Mouse (Mus musculus) liver, embryonic 13.5 days (tissue): ENCODE measurements around the gene Atg13. TPM values are rescaled to one million over a fixed set of nuclear protein-coding genes. Genes with fewer than 3 reads are reported as not detected.

Source experiments
- ATAC-seq: fragments of 200-750 bp; cut with Nextera tagmentation; 2 replicates; pipeline ENCODE4 v1.8.0; 2017; ENCODE audit warnings: low read depth, mild to moderate bottlenecking, moderate number of reproducible peaks, moderate library complexity
- DNase-seq: peaks from one replicate; pipeline ENCODE4 v3.0.0; 2022
- H3K27ac ChIP-seq: fragments of 300-500 bp; sonication (generic); 2 replicates; pipeline ENCODE4 v1.5.1; 2015; ENCODE audit warnings: moderate library complexity, mild to moderate bottlenecking, inconsistent platforms
- H3K27me3 ChIP-seq: fragments of 300-500 bp; sonication (generic); 2 replicates; pipeline ENCODE4 v1.6.1; 2015; ENCODE audit warnings: mild to moderate bottlenecking, inconsistent platforms
- H3K36me3 ChIP-seq: fragments of 300-500 bp; sonication (generic); 2 replicates; pipeline ENCODE4 v1.6.1; 2015; ENCODE audit warnings: mild to moderate bottlenecking, inconsistent platforms
- H3K4me1 ChIP-seq: fragments of 300-500 bp; sonication (generic); replicated peaks from 2 replicates; pipeline ENCODE4 v1.6.1; 2015; ENCODE audit warnings: inconsistent platforms
- H3K4me2 ChIP-seq: fragments of 300-500 bp; sonication (generic); 2 replicates; pipeline ENCODE4 v1.6.1; 2015; ENCODE audit warnings: inconsistent platforms, mild to moderate bottlenecking, moderate library complexity
- H3K4me3 ChIP-seq: fragments of 300-500 bp; sonication (generic); replicated peaks from 2 replicates; pipeline ENCODE4 v1.5.1; 2015; ENCODE audit warnings: mild to moderate bottlenecking, inconsistent platforms
- H3K9ac ChIP-seq: fragments of 300-500 bp; sonication (generic); 2 replicates; pipeline ENCODE4 v1.6.1; 2015; ENCODE audit warnings: mild to moderate bottlenecking, inconsistent platforms
- H3K9me3 ChIP-seq: fragments of 300-500 bp; sonication (generic); replicated peaks from 2 replicates; pipeline ENCODE4 v1.6.1; 2016; ENCODE audit warnings: inconsistent platforms
- WGBS: fragments of 180-500 bp; shearing (Covaris S2); methylation state at CpG from one replicate; pipeline ENCODE4 v1.1.7; 2015; ENCODE audit not compliant: insufficient replicate concordance; 5-methylcytosine and 5-hydroxymethylcytosine counted together
- polyA plus RNA-seq: library from polyadenylated mRNA; unstranded; fragments of >200 nt; fragmentation: Nextera tagmentation; extraction: Ambion mirVana; gene quantifications from 2 replicates; pipeline ENCODE4 v1.2.1, GENCODE M21; 2015

Gene Atg13
- polyA plus RNA-seq, 1 experiment from 2014 or later: 10.6 TPM

DNA sequence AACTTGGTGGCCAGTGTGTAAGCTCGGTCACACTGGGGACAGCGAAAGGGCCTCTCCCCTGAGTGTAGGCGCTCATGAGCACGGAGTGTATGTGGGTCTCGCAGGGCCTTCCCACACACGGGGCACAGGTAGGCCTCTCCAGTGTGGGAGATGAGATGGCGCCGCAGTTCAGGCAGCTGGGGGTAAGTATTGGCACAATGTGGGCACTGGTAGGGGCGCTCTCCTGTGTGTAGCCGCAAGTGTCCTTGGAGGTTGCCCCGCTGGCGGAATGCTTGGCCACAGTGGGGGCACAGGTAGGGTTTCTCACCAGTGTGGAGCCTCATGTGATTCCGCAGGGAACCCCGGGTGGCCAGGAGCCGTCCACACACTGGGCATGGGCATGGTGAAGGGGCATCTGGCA, 65.0 kb downstream of the Atg13 start:
- 91% methylated on average over 15 of the region's 15 CpGs for WGBS

DNA sequence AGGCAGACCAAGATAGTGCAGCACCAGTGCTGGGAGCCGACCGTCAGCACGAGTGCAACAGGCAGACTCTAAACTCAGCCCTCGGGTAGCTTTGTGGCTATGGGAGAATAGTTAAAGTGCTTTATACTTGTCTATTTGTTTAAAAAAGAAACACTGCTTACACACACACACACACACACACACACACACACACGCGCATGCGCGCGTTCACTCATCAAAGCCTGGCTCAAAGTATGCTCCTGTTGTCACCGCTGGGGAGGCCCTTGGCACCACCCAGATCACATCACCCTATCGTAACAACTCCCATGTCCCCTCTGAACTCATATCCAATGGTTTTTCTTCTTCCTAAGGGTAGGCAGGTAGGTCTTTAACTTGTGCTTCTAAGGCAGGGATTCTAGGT, 66.4 kb downstream of the Atg13 start:
- ATAC-seq (no peak), DNase-seq (no peak)
- H3K4me3 ChIP-seq: no peak overlapping the region
- H3K9me3 ChIP-seq: no peaks in the 10 kb centered on the region
- H3K27me3 ChIP-seq: no peaks in the 10 kb centered on the region
- H3K4me2 ChIP-seq: no peak overlapping the region
- H3K4me1 ChIP-seq: peaks cover 58% of the 10 kb centered on the region
- WGBS: 91% methylated on average over 11 of the region's 11 CpGs
- no peak overlapping the region for H3K9ac ChIP-seq
- peaks cover 54% of the 10 kb centered on the region for H3K36me3 ChIP-seq
- peak overlapping the region; percentile 82 for H3K27ac ChIP-seq

More for the DNA sequence above, 65.0 kb downstream of the Atg13 start:
- Histone ChIP-seq H3K9me3 (no peaks in the 10 kb centered on the region), H3K4me3 (no peak overlapping the region), H3K36me3 (peaks cover 54% of the 10 kb centered on the region), H3K4me2 (no peak overlapping the region), H3K4me1 (peaks cover 55% of the 10 kb centered on the region), H3K27me3 (no peaks in the 10 kb centered on the region), H3K9ac (no peak overlapping the region), H3K27ac (no peak overlapping the region)
- no peak for DNase-seq
- ATAC-seq: no peak

DNA sequence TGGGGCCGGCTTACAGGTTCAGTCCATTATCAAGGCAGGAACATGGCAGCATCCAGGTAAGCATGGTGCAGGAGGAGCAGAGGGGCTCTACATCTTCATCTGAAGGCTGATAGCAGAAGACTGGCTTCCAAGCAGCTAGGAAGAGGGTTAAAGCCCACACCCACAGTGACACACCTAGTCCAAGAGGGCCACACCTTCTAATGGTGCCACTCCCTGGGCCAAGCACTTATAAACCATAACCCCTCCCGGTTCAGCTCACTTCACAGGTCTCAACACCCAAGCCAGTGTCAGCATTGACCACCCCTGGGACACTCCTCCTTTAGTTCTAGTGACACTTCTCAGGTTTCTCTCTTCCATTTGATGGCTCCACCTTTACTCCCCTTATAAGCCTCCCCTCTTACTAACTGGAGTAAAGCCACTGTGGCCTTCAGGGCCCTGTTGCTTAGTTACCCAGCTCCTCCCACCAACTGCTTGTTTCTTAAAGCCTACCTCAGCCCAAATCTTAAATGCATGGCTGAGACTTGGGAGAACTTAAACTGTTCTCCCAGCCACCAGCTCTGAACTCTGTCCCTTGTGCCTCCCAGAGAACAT, 67.5 kb downstream of the Atg13 start:
- ATAC-seq (peak; percentile 86), DNase-seq (peak; percentile 52)
- Histone ChIP-seq H3K9ac (peak overlapping the region; percentile 51), H3K4me3 (no peak overlapping the region), H3K9me3 (no peaks in the 10 kb centered on the region), H3K4me1 (peaks cover 51% of the 10 kb centered on the region), H3K36me3 (peaks cover 49% of the 10 kb centered on the region), H3K27me3 (no peaks in the 10 kb centered on the region), H3K4me2 (peak overlapping the region; percentile 49), H3K27ac (peak overlapping the region; percentile 82)
- WGBS: 44% methylated on average over 2 of the region's 2 CpGs

DNA sequence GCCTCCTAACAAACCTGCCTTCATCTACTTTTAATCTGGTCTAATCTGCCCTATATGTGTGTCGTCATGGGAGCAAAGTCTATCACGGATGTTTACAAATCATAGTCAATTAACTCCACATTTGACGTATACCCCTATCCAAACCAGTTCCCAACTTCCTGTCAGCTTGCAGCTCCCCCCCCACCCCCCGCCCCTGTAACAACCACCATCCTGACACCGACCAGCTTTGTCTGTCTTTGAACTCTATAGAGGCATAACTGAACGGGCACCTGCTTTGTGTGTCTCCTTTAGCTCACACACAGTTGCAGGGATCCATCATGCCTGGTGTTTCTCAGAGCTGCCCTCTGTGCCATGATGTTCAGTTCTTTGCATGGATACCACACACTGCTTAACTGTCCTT, 71.4 kb downstream of the Atg13 start:
- H3K9ac ChIP-seq: no peak overlapping the region
- H3K27me3 ChIP-seq: no peaks in the 10 kb centered on the region
- 61% methylated on average over 6 of the region's 6 CpGs for WGBS
- no peaks in the 10 kb centered on the region for H3K9me3 ChIP-seq
- H3K4me3 ChIP-seq: no peak overlapping the region
- no peak overlapping the region for H3K4me2 ChIP-seq
- H3K27ac ChIP-seq: no peak overlapping the region
- H3K4me1 ChIP-seq: peaks cover 70% of the 10 kb centered on the region
- ATAC-seq: no peak
- peaks cover 9% of the 10 kb centered on the region for H3K36me3 ChIP-seq
- no peak for DNase-seq

DNA sequence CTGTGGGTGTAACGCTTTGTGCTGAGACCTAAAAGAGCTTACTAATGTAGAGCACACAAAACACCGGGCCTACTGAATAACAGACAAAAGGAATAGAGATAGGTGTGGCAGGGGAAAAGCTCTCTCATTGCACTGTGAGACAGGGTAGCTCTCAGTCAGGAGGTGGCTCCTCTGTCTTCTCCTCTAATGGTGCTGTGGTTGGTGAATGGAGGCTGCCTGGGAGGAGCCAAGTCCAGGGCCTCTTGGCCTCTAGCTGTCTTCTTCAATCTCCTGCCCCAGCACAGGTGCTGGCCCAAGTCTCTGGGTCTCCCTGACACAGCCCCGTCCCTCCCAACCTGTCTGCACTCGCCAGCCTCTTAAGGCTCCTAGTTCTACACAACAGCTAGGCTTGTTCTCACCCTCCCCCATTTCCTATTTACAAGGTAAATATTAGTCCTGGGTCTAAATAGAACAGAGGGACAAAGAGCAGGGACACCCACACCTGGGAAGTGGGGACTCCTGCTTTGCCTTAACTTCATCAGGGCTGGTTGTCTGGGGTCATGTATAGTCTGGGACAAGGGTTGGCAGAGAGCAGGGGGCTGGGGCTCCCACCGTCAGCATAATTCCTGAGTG, 73.5 kb downstream of the Atg13 start:
- peak; percentile 56 for ATAC-seq
- peak overlapping the region; percentile 10; the same call in 1 of the 2 replicates for H3K4me3 ChIP-seq
- no peaks in the 10 kb centered on the region for H3K27me3 ChIP-seq
- DNase-seq: no peak
- H3K9ac ChIP-seq: 0 out of 2 replicates have a peak overlapping the region, but pooled peaks have one; percentile 31
- H3K36me3 ChIP-seq: peaks cover 2% of the 10 kb centered on the region; the same call in 1 of the 2 replicates
- peak overlapping the region; percentile 43 for H3K4me2 ChIP-seq
- 56% methylated on average over 5 of the region's 5 CpGs for WGBS
- H3K4me1 ChIP-seq: peaks cover 66% of the 10 kb centered on the region
- peak overlapping the region; percentile 74 for H3K27ac ChIP-seq
- H3K9me3 ChIP-seq: no peaks in the 10 kb centered on the region

DNA sequence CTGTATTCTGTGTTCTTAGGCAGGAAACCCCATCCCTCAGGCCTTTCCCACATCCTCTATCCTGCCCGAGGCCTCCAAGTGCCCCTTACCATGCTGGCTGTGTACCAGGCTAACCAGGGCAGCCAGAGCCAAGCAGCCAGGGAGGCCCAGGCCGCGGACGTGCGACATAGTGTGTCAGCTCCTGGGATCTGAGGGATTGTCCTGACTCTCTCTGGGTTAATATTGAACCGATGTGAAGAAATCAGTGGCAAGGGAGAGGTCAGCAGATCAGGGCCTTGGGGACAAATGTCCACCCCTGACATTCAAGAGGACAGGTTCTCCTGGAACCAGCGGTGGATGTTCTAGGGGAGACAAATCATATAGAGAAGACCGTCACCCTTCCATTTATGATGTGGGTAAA, 74.1 kb downstream of the Atg13 start, which contains the start of gene F2:
Gene F2 (minus strand): TSS at position 186 of the 400 bp plus-strand sequence.
- peaks cover 2% of the 10 kb centered on the region; the same call in 1 of the 2 replicates for H3K36me3 ChIP-seq
- DNase-seq (no peak), ATAC-seq (peak; percentile 32)
- peaks cover 64% of the 10 kb centered on the region for H3K4me1 ChIP-seq
- H3K4me3 ChIP-seq: peak within 1 kb of the TSS; percentile 49
- peak within 1 kb of the TSS; percentile 74 for H3K27ac ChIP-seq
- H3K4me2 ChIP-seq: peak within 1 kb of the TSS; percentile 56
- H3K9ac ChIP-seq: peak within 1 kb of the TSS; percentile 67
- WGBS: 68% methylated on average over 8 of the region's 8 CpGs
- no peaks in the 10 kb centered on the region for H3K9me3 ChIP-seq
- H3K27me3 ChIP-seq: no peaks in the 10 kb centered on the region

DNA sequence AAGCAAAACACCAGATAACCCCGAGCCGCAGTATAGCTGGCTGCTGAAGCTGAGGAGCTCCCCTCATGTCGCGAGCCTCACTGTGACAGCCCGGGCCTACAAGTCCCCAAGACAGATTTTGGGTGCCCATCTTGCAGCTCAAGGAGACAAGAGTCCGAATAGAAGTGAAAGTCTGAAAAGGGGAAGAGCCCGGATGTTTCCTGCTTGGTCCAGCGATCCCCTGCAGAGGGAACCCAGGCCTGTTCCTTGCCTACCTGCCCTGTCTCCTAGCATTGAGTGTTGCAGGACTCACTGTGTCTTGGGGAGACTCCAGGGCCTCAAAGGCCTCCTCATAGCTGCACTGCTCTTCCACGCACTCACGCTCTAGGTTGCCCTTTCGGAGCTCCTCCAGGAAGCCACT, 74.9 kb downstream of the Atg13 start:
- Histone ChIP-seq H3K27me3 (no peaks in the 10 kb centered on the region), H3K4me3 (peak overlapping the region; percentile 49), H3K4me2 (peak overlapping the region; percentile 56), H3K36me3 (peaks cover 2% of the 10 kb centered on the region; the same call in 1 of the 2 replicates), H3K4me1 (peaks cover 61% of the 10 kb centered on the region), H3K9me3 (no peaks in the 10 kb centered on the region), H3K9ac (peak overlapping the region; percentile 67), H3K27ac (peak overlapping the region; percentile 74)
- WGBS: 64% methylated on average over 11 of the region's 11 CpGs
- no peak for ATAC-seq
- no peak for DNase-seq

DNA sequence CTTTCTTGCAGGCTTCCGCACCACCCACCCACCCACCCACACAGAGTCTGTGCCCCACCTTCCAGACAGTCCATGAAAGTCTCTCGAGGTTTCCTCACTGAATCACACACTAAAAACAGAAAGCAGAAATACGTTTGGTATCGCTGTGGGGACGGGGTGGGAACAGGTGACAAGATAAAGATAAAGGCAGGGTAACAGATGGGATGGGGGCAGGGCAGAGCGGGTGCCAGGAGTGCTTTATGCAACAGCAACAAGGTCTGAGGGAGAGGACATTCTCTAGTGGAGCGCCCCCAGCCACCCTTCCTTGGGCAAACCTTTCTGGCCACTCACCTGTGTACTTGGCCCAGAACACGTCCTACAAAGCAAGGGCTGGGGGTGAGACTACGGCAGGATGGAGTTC, 75.5 kb downstream of the Atg13 start:
- Histone ChIP-seq H3K9me3 (no peaks in the 10 kb centered on the region), H3K4me2 (peak overlapping the region; percentile 56), H3K27ac (peak overlapping the region; percentile 74), H3K27me3 (no peaks in the 10 kb centered on the region), H3K4me3 (peak overlapping the region; percentile 49), H3K36me3 (peaks cover 2% of the 10 kb centered on the region; the same call in 1 of the 2 replicates), H3K4me1 (peaks cover 55% of the 10 kb centered on the region), H3K9ac (peak overlapping the region; percentile 67)
- ATAC-seq (peak; percentile 70), DNase-seq (peak; percentile 66)
- 27% methylated on average over 9 of the region's 9 CpGs for WGBS

DNA sequence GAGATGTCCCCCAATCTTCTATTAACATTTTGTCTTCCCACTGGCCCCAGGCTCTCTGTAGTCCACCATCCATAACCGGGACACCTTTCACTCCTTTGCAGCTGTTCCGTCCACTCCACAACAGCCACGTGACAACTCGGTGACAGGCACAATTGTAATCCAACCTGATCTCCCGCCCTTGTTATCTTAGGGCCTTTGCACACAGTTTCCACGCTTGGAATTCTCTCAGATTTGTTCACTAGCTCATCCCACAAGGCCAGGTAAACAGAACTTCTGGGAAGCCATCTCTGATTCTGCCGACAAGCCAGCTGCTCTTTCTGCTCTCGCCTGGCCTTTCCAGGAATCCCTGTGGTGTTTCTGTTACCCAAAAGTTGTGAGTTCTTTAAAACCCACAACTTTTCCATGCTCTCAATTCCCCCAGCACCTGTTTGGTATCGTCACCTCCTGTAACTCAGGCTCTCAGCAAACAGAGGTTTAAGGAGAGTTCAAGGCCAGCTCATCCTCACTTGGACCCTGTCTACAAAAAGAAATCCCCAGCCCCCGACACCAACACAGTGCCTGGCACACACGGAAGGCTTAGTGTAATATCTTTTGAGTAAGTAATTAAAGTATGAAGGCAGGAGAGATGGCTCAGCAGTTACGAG, 76.9 kb downstream of the Atg13 start:
- 0 out of 2 replicates have a peak overlapping the region, but pooled peaks have one; percentile 1 for H3K27ac ChIP-seq
- H3K4me1 ChIP-seq: peaks cover 50% of the 10 kb centered on the region
- DNase-seq (no peak), ATAC-seq (no peak)
- H3K9me3 ChIP-seq: no peaks in the 10 kb centered on the region
- H3K4me2 ChIP-seq: peak overlapping the region; percentile 56
- peak overlapping the region; percentile 12; the same call in 1 of the 2 replicates for H3K4me3 ChIP-seq
- WGBS: 62% methylated on average over 12 of the region's 12 CpGs
- peaks cover 2% of the 10 kb centered on the region; the same call in 1 of the 2 replicates for H3K36me3 ChIP-seq
- H3K9ac ChIP-seq: no peak overlapping the region
- no peaks in the 10 kb centered on the region for H3K27me3 ChIP-seq

DNA sequence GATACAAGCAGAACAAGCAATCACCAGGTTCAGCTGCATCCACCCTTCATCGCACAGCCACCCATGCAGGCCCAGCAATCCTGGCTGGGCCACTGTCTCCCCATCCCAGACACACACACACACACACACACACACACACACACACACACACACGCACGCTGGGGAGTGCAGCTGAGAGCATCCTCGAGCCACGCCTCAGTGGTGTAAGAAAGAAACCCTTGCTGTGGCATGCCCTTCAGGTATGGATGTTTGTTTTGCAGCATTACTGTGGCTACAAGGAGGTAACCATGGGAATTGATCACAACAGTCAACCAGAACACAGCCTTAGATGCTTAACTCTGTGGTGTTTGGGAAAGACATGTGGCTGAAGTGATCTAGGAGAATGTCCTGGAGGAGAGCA, 78.1 kb downstream of the Atg13 start:
- ATAC-seq: no peak
- WGBS: 74% methylated on average over 5 of the region's 5 CpGs
- DNase-seq: no peak
- H3K9me3 ChIP-seq: no peaks in the 10 kb centered on the region
- peaks cover 2% of the 10 kb centered on the region; the same call in 1 of the 2 replicates for H3K36me3 ChIP-seq
- H3K27ac ChIP-seq: no peak overlapping the region
- H3K4me2 ChIP-seq: 0 out of 2 replicates have a peak overlapping the region, but pooled peaks have one; percentile 56
- H3K27me3 ChIP-seq: no peaks in the 10 kb centered on the region
- peaks cover 50% of the 10 kb centered on the region for H3K4me1 ChIP-seq
- no peak overlapping the region for H3K4me3 ChIP-seq
- no peak overlapping the region for H3K9ac ChIP-seq

DNA sequence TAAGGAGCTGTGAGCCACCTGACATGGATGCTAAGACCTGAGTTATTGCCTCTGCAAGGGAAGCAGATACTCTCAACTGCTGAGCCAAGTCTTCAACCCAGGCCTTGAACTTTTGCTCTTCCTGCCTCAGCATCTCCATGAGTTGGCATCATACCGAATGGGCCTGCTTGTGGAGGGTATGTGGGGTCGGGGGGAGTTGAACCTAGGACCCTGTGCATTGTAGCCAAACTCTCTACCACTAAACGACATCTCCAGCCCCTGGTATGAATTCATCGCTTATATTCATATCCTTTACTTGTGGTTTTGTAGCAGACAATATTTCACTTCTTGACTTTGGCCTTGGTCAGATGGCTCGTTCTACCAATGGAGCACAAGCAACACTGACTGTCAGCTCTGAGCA, 78.5 kb downstream of the Atg13 start:
- Histone ChIP-seq H3K9me3 (no peaks in the 10 kb centered on the region), H3K4me3 (no peak overlapping the region), H3K9ac (no peak overlapping the region), H3K36me3 (peaks cover 2% of the 10 kb centered on the region; the same call in 1 of the 2 replicates), H3K4me1 (peaks cover 47% of the 10 kb centered on the region), H3K4me2 (no peak overlapping the region), H3K27me3 (no peaks in the 10 kb centered on the region), H3K27ac (no peak overlapping the region)
- DNase-seq (no peak), ATAC-seq (no peak)
- WGBS: 69% methylated on average over 5 of the region's 5 CpGs
